Mouse (Mus musculus) stomach, postnatal 0 days (tissue): Measurements from ENCODE around the gene Rai14.

Experiments used
- CTCF ChIP-seq: IDR thresholded peaks from 2 replicates; pipeline ENCODE4 v1.5.1; 2016; ENCODE audit warnings: antibody characterized with exemption, low read depth, mild to moderate bottlenecking, moderate library complexity
- EP300 ChIP-seq: optimal IDR thresholded peaks from 2 replicates; pipeline ENCODE3; 2016; ENCODE audit warnings: antibody characterized with exemption

- no peak for TF ChIP-seq EP300
- TF ChIP-seq CTCF = no peak
These were observed 156.0 kb downstream of the Rai14 start, which contains the start of gene Ttc23l for GRCm38 (mm10) chr15:10558465-10558864.
